Mouse (Mus musculus): ENCODE data around the gene Lenep. TPM values are rescaled to one million over a fixed set of nuclear protein-coding genes. Genes with fewer than 3 reads are reported as not detected.

Lenep gene
- polyA plus RNA-seq, 1 experiment, result 0.66 TPM

DNA sequence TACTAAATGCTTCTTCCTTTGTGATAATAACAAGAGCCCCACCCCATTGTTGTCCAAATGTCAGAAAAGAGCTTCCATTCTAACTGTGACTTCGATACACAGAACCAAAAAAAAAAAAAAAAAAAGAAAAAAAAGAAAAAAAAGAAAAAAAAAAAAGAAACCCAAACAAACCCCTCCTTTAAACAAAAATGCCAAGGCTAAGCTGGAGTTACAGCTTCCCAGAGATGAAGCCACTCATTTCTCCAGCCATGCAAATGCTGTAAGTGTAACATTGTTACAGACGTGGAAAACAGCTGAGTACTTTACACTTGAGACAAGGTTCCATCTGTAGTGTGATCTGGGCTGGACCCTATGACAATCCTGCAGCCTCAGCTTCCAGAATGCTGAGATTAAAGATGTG lies 14.5 kb upstream of the Lenep start:
- no peak for TF ChIP-seq POLR2A (IDR thresholded peaks at IDR 0.05; ENCODE audit: control insufficient read depth, extremely low read depth, insufficient read depth, low read length, poor library complexity)
- TF ChIP-seq CTCF (IDR thresholded peaks at IDR 0.05; ENCODE audit: borderline replicate concordance, control insufficient read depth, extremely low read depth, insufficient read depth, low read length, poor library complexity), result no peak
- H3K4me1 ChIP-seq (replicated peaks; ENCODE audit: control insufficient read depth, insufficient read depth, low read length), result peaks cover 9% of the 10 kb centered on the region
- H3K36me3 ChIP-seq (ENCODE audit: control insufficient read depth, insufficient read depth, low read length), result no peaks in the 10 kb centered on the region
- no peak for DNase-seq
- no peak overlapping the region for H3K4me3 ChIP-seq (ENCODE audit: control insufficient read depth, insufficient read depth, low read length)
- 27% methylated on average over 2 of the region's 2 CpGs for WGBS
- no peaks in the 10 kb centered on the region for H3K27me3 ChIP-seq (ENCODE audit: control insufficient read depth, insufficient read depth, low read length)
- no peak overlapping the region for H3K27ac ChIP-seq (ENCODE audit: control insufficient read depth, insufficient read depth, low read length)

DNA sequence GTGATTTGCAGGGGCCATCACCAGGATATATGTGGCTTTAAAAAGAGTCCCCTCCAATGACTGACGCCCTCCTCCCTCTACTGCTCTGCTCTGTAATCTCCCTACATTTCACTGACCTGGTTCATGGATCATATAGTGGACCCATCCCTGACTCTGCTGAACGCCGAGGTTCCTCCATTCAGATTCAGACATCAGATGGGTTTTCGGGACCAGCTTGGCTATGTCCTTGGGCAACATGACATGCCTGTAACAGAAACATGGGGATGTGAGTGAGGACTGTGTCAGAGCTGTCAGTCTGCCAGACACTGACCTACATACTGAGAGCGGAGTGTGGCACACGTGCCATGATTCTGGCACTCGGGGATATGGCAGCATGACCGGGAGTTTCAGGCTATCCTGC lies 13.6 kb upstream of the Lenep start:
- DNase-seq, result no peak
- WGBS, result 98% methylated on average over 8 of the region's 8 CpGs
- H3K27me3 ChIP-seq (ENCODE audit: control insufficient read depth, insufficient read depth, low read length), result no peaks in the 10 kb centered on the region
- no peak overlapping the region for H3K27ac ChIP-seq (ENCODE audit: control insufficient read depth, insufficient read depth, low read length)
- H3K36me3 ChIP-seq (ENCODE audit: control insufficient read depth, insufficient read depth, low read length), result no peaks in the 10 kb centered on the region
- no peak overlapping the region for H3K4me3 ChIP-seq (ENCODE audit: control insufficient read depth, insufficient read depth, low read length)
- TF ChIP-seq POLR2A (IDR thresholded peaks at IDR 0.05; ENCODE audit: control insufficient read depth, extremely low read depth, insufficient read depth, low read length, poor library complexity), result no peak
- TF ChIP-seq CTCF (IDR thresholded peaks at IDR 0.05; ENCODE audit: borderline replicate concordance, control insufficient read depth, extremely low read depth, insufficient read depth, low read length, poor library complexity), result no peak
- peaks cover 11% of the 10 kb centered on the region for H3K4me1 ChIP-seq (replicated peaks; ENCODE audit: control insufficient read depth, insufficient read depth, low read length)

DNA sequence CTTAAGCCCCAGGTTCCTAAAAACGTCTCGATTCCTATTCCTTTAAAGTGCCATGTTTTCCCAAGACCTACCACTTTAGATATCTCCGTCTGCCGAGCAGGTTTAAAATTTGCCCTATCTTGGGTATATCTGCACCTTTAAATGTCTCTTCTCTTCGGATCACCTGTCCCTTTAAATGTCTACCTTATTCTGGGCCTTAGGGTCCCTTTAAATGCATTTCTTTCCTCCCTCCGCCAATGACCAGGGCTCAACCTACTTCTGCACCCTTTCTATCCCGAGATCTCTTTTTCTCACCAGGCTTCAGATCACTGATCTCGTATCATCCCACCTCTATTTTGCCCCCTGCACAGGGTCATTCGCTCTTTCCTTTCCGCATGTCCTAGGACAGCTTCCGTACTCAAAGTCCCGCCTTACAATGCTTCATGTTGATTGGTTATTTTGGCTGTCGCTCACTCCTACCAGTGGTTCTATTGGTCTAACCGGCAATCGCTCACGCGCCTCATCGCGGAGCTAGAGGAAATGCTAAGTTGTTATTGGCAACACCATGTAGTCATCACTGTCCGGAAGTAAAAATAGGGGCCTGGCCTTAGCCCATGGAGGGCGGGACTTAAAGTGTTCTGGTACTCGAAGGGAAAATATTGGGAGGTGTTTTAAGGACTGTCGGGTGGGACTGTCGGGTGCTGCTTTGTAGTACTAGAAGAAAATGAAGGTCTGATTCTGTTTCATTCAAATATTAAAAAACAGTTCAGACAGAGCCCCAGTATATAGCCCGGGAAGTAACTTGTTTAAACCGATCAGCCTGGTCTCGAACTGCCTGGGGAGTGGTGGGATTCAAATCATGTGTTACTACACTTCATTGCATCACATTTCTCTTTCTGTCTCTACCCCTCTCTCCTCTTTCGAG lies 9.1 kb upstream of the Lenep start, which contains the start of gene Flad1:
Flad1 (minus strand) TSS at position 381 of the 904 bp plus-strand sequence.
- peaks cover 4% of the 10 kb centered on the region; the same call in 1 of the 2 replicates for H3K36me3 ChIP-seq (ENCODE audit: control insufficient read depth, insufficient read depth, low read length)
- peak; percentile 98 for DNase-seq
- H3K27me3 ChIP-seq (ENCODE audit: control insufficient read depth, insufficient read depth, low read length), result no peaks in the 10 kb centered on the region
- TF ChIP-seq POLR2A (IDR thresholded peaks at IDR 0.05; ENCODE audit: control insufficient read depth, extremely low read depth, insufficient read depth, low read length, poor library complexity), result no peak
- TF ChIP-seq CTCF (IDR thresholded peaks at IDR 0.05; ENCODE audit: borderline replicate concordance, control insufficient read depth, extremely low read depth, insufficient read depth, low read length, poor library complexity), result no peak
- 3% methylated on average over 28 of the region's 28 CpGs for WGBS
- H3K4me3 ChIP-seq (ENCODE audit: control insufficient read depth, insufficient read depth, low read length), result peak within 1 kb of the TSS; percentile 54
- H3K4me1 ChIP-seq (replicated peaks; ENCODE audit: control insufficient read depth, insufficient read depth, low read length), result peaks cover 7% of the 10 kb centered on the region
- H3K27ac ChIP-seq (ENCODE audit: control insufficient read depth, insufficient read depth, low read length), result no peak within 1 kb of the TSS

DNA sequence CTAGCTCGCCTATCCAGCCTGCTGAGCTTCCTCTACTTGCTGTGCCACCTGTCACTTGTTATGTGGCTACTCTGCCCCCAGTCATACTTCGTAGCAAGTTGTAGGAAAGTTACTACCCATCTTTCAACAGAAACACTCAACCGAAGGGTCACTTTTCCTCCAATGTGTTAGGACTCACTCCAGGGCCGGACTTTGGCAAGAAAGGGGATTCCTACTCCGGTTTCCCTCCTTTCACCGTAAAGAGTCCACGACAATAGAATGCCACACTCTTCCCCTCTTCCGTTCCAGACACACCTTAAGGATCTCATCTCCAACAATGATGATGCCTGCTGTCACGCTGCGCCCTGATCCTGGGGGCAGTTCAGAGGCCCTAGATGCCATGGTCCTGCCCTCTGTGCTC lies 8.3 kb upstream of the Lenep start:
- no peak for TF ChIP-seq CTCF (IDR thresholded peaks at IDR 0.05; ENCODE audit: borderline replicate concordance, control insufficient read depth, extremely low read depth, insufficient read depth, low read length, poor library complexity)
- no peak for TF ChIP-seq POLR2A (IDR thresholded peaks at IDR 0.05; ENCODE audit: control insufficient read depth, extremely low read depth, insufficient read depth, low read length, poor library complexity)
- H3K36me3 ChIP-seq (ENCODE audit: control insufficient read depth, insufficient read depth, low read length), result peaks cover 4% of the 10 kb centered on the region; the same call in 1 of the 2 replicates
- peak overlapping the region; percentile 28 for H3K4me3 ChIP-seq (ENCODE audit: control insufficient read depth, insufficient read depth, low read length)
- peaks cover 7% of the 10 kb centered on the region for H3K4me1 ChIP-seq (replicated peaks; ENCODE audit: control insufficient read depth, insufficient read depth, low read length)
- WGBS, result 80% methylated on average over 10 of the region's 10 CpGs
- DNase-seq, result no peak
- no peak overlapping the region for H3K27ac ChIP-seq (ENCODE audit: control insufficient read depth, insufficient read depth, low read length)
- no peaks in the 10 kb centered on the region for H3K27me3 ChIP-seq (ENCODE audit: control insufficient read depth, insufficient read depth, low read length)

DNA sequence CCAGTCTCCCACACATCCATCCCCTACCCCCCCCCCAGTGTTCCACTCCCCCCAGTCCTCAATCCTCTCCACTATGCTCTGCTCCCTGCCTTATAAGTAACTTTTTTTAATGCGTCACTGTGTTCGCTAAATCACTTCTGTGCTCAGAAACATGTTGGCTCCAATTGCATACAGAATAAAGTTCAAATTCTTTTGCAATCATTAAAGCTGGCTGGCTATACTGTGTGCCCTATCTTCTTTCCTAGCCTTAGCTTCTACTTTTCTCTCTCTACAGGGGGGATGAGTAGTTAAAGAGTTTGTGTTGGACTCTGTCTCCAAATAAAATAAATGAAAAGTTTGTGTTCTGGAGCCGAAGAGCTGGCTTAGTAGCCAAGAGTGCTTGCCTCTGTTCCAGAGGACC lies 7.1 kb upstream of the Lenep start:
- H3K27ac ChIP-seq (ENCODE audit: control insufficient read depth, insufficient read depth, low read length), result no peak overlapping the region
- no peak for DNase-seq
- H3K4me1 ChIP-seq (replicated peaks; ENCODE audit: control insufficient read depth, insufficient read depth, low read length), result peaks cover 7% of the 10 kb centered on the region
- H3K4me3 ChIP-seq (ENCODE audit: control insufficient read depth, insufficient read depth, low read length), result no peak overlapping the region
- H3K36me3 ChIP-seq (ENCODE audit: control insufficient read depth, insufficient read depth, low read length), result peaks cover 4% of the 10 kb centered on the region; the same call in 1 of the 2 replicates
- TF ChIP-seq CTCF (IDR thresholded peaks at IDR 0.05; ENCODE audit: borderline replicate concordance, control insufficient read depth, extremely low read depth, insufficient read depth, low read length, poor library complexity), result no peak
- no peak for TF ChIP-seq POLR2A (IDR thresholded peaks at IDR 0.05; ENCODE audit: control insufficient read depth, extremely low read depth, insufficient read depth, low read length, poor library complexity)
- no peaks in the 10 kb centered on the region for H3K27me3 ChIP-seq (ENCODE audit: control insufficient read depth, insufficient read depth, low read length)
- 99% methylated on average over 3 of the region's 3 CpGs for WGBS

DNA sequence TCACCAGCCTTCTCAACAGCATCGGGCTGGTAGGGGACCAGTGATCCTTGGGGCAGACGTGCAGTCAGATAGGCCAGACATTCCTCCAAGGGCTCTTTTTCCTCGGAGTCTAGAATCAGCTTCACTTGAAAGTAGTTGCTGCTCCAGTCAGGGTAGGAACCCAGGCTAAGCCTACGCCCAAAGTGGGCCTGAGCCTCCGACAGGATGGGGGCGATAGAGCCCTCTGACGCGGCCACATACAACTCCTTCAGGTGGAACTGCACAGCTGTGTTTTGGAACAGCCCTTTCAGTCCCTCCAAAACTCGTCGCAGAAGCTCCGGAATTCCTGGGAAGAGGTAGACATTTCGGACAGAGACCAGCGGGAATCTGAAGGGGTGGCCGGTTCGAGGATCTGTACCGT lies 5.9 kb upstream of the Lenep start:
- Histone ChIP-seq H3K27ac (ENCODE audit: control insufficient read depth, insufficient read depth, low read length) (no peak overlapping the region), H3K36me3 (ENCODE audit: control insufficient read depth, insufficient read depth, low read length) (peaks cover 4% of the 10 kb centered on the region; the same call in 1 of the 2 replicates)

More for the DNA sequence above, 5.9 kb upstream of the Lenep start:
- WGBS, result 91% methylated on average over 16 of the region's 16 CpGs
- no peak for TF ChIP-seq CTCF (IDR thresholded peaks at IDR 0.05; ENCODE audit: borderline replicate concordance, control insufficient read depth, extremely low read depth, insufficient read depth, low read length, poor library complexity)
- Histone ChIP-seq H3K4me1 (replicated peaks; ENCODE audit: control insufficient read depth, insufficient read depth, low read length) (peaks cover 7% of the 10 kb centered on the region), H3K4me3 (ENCODE audit: control insufficient read depth, insufficient read depth, low read length) (no peak overlapping the region), H3K27me3 (ENCODE audit: control insufficient read depth, insufficient read depth, low read length) (no peaks in the 10 kb centered on the region)
- DNase-seq, result no peak

Measured in thymus, adult 2 months (tissue).